Mouse (Mus musculus) retina, adult 2 months (tissue): ENCODE results near the gene Mettl22.

Experiments used
- DNase-seq: peaks from one replicate; pipeline ENCODE4 v3.0.0-alpha.2; 2012; ENCODE audit warnings: low read depth, low spot score

The Mettl22 gene

DNA sequence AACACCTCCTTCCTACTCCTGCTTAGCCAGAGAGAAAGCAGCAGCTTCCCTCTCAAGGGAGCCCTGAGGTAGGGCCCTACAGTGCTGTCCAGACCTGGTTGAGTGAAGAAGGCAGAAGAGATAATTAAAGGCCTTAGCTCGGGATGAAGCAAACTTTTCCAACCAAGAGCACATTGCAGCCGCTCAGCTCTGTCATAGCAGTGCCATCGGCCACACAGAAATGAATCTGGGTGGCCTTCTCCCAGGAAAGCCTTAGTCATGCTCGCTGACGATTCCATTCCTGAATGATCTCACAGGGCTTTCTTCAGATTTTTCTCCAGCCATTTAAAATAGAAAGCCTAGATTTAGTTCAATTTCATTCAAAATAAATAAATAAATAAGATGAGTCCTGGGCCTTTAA is 39.3 kb downstream of the Mettl22 start:
- no peak for DNase-seq

- no peak for DNase-seq
These were observed 42.2 kb downstream of the Mettl22 start for GRCm38 (mm10) chr16:8512830-8513229.

GRCm38 (mm10) chr16:8513236-8513906 is 42.8 kb downstream of the Mettl22 start, which contains the start of gene Abat:
Gene Abat (plus strand): TSS chr16:8513429.
- peak; percentile 54 for DNase-seq

GRCm38 (mm10) chr16:8514180-8514579 is 43.6 kb downstream of the Mettl22 start:
- no peak for DNase-seq

DNA sequence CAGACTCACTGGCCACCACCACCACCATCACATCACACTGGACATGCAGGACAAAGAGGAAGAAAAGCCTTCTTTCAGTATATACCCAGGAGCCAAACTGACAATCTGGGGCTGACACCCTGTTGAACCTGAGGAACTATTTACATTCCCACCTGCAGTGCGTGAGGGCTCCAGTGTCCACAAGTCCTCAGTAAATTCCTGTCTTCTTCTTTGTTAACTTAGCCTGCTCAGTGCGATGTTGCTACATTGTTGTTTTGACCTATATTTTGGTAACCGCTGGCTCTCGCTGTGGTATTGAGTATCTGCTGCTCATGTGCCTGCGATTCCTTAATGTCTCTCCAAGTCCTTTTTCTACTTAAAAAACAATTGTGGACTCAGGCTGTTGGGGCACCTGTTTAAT is 49.9 kb downstream of the Mettl22 start:
- DNase-seq: no peak

DNA sequence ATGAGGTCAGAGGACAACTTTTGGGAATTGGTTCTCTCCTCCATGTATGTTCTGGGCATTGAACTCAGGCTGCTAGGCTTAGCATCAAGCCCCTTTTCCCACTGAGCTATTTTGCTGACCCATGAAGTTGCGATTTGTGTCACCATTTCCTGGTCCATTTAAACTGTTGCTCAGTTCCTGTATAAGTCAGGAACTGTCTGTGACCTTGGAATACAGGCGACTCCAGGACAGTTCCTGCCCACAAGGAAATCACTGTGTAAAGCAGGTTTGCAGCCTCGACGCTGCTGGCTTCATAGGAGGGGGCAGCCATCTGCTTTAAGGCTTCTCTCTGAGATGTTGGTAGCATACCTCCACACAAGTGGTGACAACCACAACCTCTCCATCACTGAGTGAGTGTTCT is 50.7 kb downstream of the Mettl22 start:
- no peak for DNase-seq

DNA sequence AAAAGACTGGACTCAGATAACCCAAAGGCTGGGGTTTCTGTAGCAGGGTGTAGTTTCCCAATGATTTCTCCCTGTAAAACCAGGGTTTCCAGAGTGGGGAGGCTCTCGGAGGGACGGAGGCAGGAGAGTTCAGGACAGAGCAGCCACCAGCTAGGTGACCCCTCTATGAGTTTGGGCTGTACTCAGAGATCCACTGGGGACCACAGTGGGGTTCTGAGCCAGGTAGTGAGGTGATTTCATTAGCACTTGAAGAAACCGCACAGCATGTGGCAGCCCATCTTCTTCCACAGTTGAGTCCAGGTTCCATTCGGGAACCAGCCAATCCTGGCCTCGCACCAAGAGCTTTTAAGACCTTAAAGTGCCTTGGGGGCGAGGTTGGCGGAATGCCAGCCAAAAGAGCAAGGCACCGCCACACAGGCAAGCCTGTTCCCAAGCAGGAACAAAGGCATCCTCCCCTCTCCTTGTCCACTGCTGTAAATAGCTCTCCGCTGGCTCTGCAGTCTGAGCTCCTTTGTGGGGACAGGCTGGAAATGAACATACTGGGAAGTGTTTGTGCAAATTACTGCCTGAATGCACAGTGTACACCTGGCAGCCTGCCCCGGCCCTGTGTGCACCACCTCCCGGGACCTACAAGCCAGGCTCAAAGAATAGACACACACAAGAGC is 53.0 kb downstream of the Mettl22 start:
- DNase-seq: no peak

DNA sequence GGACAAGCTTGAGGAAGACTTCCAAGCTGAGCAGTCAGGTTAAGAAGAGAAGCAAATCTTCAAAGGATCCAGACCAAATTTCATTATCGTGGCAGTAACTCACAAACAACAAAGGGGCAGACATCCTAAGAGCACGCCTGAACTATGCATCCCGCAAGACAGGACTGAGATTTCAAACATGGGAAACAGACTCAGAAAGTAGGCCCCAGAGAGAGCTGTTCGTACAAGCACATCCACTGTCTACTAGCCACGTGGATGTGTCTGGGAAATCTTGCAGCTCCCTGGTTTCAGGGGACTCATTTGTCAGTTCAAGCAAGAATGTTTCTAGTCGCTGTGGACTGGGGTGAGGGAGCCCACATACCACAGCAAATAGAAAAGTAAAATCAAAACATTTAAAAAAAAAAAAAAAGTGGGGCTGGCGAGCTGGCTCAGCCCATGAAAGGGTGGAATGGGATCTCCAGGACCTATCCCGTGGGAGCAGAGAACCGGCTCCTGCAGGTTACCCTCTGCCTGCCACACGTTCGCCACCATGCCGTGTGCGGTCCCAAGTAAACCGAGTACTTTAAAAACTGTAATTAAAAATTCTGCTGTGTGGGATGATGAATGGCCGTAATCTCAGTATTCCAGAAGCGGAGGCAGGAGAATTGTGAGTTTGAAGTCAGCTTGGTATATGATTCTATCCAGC is 53.7 kb downstream of the Mettl22 start:
- no peak for DNase-seq

GRCm38 (mm10) chr16:8525293-8525692 is 54.7 kb downstream of the Mettl22 start:
- no peak for DNase-seq

DNA sequence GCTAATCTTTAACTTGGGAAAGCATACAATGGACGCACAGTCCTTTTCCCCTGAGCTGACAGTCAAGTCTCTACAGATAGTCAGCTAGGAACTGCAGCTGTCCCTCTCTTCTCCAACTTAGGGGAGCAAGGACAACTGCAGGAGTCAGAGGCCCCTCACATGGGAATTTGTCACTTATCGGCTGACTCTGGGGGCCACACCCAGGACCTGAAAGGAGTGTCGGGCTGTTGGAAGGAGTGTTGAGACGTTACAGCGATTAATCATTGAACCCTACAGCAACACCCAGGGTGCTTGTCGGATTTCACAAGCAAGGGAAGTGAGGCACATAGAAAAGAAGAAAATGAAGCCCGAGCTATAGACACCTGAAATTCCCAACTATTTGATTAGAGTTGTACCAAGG is 55.3 kb downstream of the Mettl22 start:
- no peak for DNase-seq

- no peak for DNase-seq
These were observed 58.8 kb downstream of the Mettl22 start for GRCm38 (mm10) chr16:8529389-8529788.

DNA sequence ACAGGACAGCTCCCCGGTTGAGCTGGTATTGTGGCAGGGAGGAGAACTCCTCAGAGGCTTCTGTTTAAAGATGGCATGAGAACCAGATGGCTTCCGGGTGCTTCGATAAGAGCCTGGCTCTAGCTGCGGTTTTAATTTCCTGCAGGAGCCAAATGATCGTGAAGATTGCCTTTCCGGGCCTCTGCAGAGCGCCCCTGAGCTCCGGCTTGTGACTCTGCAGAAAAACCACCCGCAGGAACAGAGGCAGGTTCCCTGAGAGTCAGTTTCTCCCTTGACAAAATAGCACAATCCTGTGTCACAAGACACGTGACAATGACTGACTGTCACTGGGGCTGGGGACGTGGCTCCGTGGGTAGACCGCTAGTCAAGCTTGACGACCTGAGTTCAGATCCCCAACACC is 59.4 kb downstream of the Mettl22 start:
- no peak for DNase-seq

DNA sequence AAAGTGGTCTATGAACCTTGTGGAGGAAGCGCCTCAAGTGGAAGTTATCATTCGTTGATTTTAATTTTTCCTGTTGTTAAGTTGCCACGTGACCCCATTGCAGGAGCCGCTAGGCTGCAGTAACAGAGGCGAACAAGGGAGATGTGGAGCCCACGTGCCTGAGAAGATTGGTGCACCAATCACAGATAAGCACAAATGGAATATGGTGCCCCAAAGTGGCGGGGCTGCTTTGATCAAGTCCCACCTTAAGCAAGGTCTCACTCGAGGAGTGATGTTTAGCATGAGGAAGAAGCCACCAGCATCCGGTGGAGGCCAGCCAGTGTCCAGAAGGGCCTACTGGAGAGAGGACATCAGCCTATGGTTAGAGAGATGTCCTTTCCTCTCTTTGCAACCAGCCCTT is 61.9 kb downstream of the Mettl22 start:
- no peak for DNase-seq

- no peak for DNase-seq
These were observed 62.3 kb downstream of the Mettl22 start for GRCm38 (mm10) chr16:8532894-8533293.

GRCm38 (mm10) chr16:8533477-8533876 is 62.9 kb downstream of the Mettl22 start:
- DNase-seq: no peak

DNA sequence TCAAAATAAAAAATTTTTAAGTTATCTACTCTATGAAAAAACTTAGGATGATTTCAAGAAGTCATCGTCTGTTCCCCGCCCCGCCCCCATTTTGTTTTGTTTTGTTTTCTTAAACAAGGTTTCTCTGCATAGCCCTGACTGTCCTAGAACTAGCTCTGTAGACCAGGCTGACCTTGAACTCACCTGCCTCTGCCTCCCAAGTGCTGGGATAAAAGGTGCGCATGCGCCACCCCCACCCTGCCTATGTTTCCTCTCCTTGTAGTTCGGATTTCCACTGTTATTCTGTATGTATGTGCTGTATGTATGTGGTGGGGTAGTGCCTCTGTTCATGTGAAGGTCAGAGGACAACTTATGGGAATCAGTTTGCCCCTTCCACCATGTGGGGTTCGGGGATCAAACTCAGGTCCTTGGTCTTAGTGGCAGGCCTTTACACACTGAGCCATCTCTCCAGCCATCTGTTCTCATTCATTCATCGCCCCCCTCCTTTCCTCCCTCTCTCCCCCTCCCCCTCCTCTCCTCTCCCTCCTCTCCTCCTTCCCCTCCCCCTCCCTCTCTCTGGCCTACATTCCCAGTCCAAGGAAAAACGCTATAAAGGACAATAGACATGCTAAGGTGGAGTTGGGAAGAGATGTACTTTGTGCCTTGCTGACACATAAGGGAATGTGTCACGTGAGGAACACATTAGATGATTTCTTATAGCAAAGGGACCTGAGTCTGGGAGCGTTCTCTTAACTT is 64.0 kb downstream of the Mettl22 start:
- DNase-seq: no peak

GRCm38 (mm10) chr16:8535411-8535810 is 64.8 kb downstream of the Mettl22 start:
- DNase-seq: no peak

DNA sequence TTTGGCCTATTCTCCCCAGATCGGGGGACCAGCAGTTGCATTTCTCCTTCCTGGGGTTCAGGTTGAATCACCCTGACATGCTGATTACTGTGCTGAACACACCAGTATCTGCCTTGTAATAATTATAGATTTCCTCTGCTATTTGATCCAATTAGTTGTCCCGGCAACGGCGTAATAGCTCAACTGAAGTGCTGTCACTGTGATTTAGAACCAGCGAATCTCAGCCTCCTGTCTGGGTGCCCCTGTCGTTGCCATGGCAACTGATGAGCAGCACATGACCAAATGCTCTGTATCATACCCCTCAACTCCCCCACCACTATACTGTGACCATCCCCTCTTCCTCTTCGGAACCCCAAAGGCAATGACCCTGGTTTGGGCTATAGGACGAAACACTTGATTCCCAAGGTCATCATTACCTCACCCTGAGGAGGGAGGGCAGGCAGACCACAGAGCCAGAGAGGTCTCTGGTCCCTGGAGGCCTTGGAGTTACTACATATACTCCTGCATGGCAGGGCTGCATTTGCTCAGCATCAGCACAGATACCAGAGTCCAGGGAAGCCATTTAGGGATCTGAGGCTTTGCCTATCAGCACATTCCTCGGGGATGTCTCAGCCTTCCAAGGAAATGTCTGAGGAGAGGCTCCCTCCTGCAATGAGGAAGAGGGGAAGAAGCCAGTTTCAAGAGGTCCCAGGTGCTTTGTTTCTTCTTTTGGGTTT is 68.7 kb downstream of the Mettl22 start:
- DNase-seq: no peak
